25 mouse cellular contexts compared by ENCODE assay signal in genomic region chr2:148085529-148085928, GRCm38 (mm10). TPM values are rescaled to one million over a fixed set of nuclear protein-coding genes. Genes with fewer than 3 reads are reported as not detected.
DNase-seq lines count a peak whose midpoint lies in the region; ATAC-seq and TF ChIP-seq lines count a peak whose summit lies in the region.
"Had no signal": no experiment of that assay in that cellular context is flagged by ENCODE, and none has a peak within 500 bp of the region (broad histone marks: within the 10 kb centered on the region; RNA-seq: fewer than 3 reads in every experiment).

No protein-coding gene starts in this region.

- peak; percentile 67 for ATAC-seq in forebrain, embryonic 13.5 days
- no peak for ATAC-seq in forebrain, embryonic 11.5 days (replicated peaks; ENCODE audit: low FRiP score)
- 0 out of 2 replicates have a peak, but pooled peaks have one; percentile 21 for ATAC-seq in neural tube, embryonic 15.5 days (ENCODE audit: low FRiP score)
- ATAC-seq in kidney, embryonic 15.5 days (replicated peaks; ENCODE audit: low FRiP score): no peak
- ATAC-seq in frontal cortex, adult (ENCODE audit: low TSS enrichment): no peak
- ATAC-seq: activated CD4-positive, CD25-positive, alpha-beta regulatory T cell, adult 4 months; inflammation-experienced regulatory T-cells, adult 6 months had no signal

- TF ChIP-seq CTCF in layer of hippocampus, adult 2 months (conservative IDR thresholded peaks at IDR 0.05): no peak

- H3K36me3 ChIP-seq in forebrain, embryonic 13.5 days (ENCODE audit: poor library complexity, severe bottlenecking): no peaks in the 10 kb centered on the region
- H3K36me3 ChIP-seq in forebrain, embryonic 11.5 days (ENCODE audit: control insufficient read depth, insufficient read depth, low read length): no peaks in the 10 kb centered on the region
- H3K36me3 ChIP-seq in neural tube, embryonic 15.5 days: no peaks in the 10 kb centered on the region
- no peaks in the 10 kb centered on the region for H3K36me3 ChIP-seq in kidney, embryonic 15.5 days
- H3K36me3 ChIP-seq: G1E had no signal

- H3K4me1 ChIP-seq in forebrain, embryonic 13.5 days: no peaks in the 10 kb centered on the region
- H3K4me1 ChIP-seq in forebrain, embryonic 11.5 days (replicated peaks; ENCODE audit: control insufficient read depth, insufficient read depth, low read length): no peaks in the 10 kb centered on the region
- H3K4me1 ChIP-seq in neural tube, embryonic 15.5 days: no peaks in the 10 kb centered on the region
- no peaks in the 10 kb centered on the region for H3K4me1 ChIP-seq in kidney, embryonic 15.5 days

- H3K9ac ChIP-seq in forebrain, embryonic 13.5 days: no peak overlapping the region
- H3K9ac ChIP-seq in forebrain, embryonic 11.5 days (ENCODE audit: low read length): no peak overlapping the region
- H3K9ac ChIP-seq in neural tube, embryonic 15.5 days (replicated peaks): no peak overlapping the region
- no peak overlapping the region for H3K9ac ChIP-seq in kidney, embryonic 15.5 days
- H3K9ac ChIP-seq: lung, embryonic 14.5 days had no signal

- H3K4me3 ChIP-seq in forebrain, embryonic 13.5 days: no peak overlapping the region
- no peak overlapping the region for H3K4me3 ChIP-seq in forebrain, embryonic 11.5 days (ENCODE audit: low read depth, low read length)
- H3K4me3 ChIP-seq in layer of hippocampus, adult 2 months: no peak overlapping the region
- no peak overlapping the region for H3K4me3 ChIP-seq in neural tube, embryonic 15.5 days (replicated peaks)
- no peak overlapping the region for H3K4me3 ChIP-seq in kidney, embryonic 15.5 days (replicated peaks)
- H3K4me3 ChIP-seq: gastrocnemius, adult 2 months had no signal

- H3K27me3 ChIP-seq in forebrain, embryonic 13.5 days: no peaks in the 10 kb centered on the region
- H3K27me3 ChIP-seq in forebrain, embryonic 11.5 days (ENCODE audit: control insufficient read depth, insufficient read depth, low read length): no peaks in the 10 kb centered on the region
- no peaks in the 10 kb centered on the region for H3K27me3 ChIP-seq in neural tube, embryonic 15.5 days (replicated peaks)
- H3K27me3 ChIP-seq in kidney, embryonic 15.5 days: peaks cover 7% of the 10 kb centered on the region; the same call in 1 of the 2 replicates

- no peak overlapping the region for H3K4me2 ChIP-seq in forebrain, embryonic 13.5 days
- no peak overlapping the region for H3K4me2 ChIP-seq in forebrain, embryonic 11.5 days (ENCODE audit: low read depth, low read length, severe bottlenecking)
- no peak overlapping the region for H3K4me2 ChIP-seq in neural tube, embryonic 15.5 days
- no peak overlapping the region for H3K4me2 ChIP-seq in kidney, embryonic 15.5 days
- H3K4me2 ChIP-seq: heart, embryonic 11.5 days; lung, embryonic 14.5 days had no signal

- no peak for DNase-seq in forebrain, embryonic 11.5 days (ENCODE audit: low spot score)
- DNase-seq in layer of hippocampus, adult 9-11 months: peak; percentile 5
- no peak for DNase-seq in layer of hippocampus, adult 2 months (ENCODE audit: low spot score in 2 of 2)
- no peak for DNase-seq in neural tube, embryonic 10.5 days (ENCODE audit: extremely low spot score, low spot score)
- DNase-seq: adrenal gland, postnatal 10 days; gastrocnemius, adult 2 months; heart, postnatal 14 days; kidney, adult 8-10 months; kidney, postnatal 36 days; liver; lung, embryonic 14.5 days; lung, postnatal 36 days; right cerebral cortex, postnatal 4 days; thymus, adult 2 months had no signal

- H3K9me3 ChIP-seq in forebrain, embryonic 13.5 days (replicated peaks): no peaks in the 10 kb centered on the region
- no peaks in the 10 kb centered on the region for H3K9me3 ChIP-seq in forebrain, embryonic 11.5 days (ENCODE audit: control insufficient read depth, low read length)
- no peaks in the 10 kb centered on the region for H3K9me3 ChIP-seq in neural tube, embryonic 15.5 days (replicated peaks)
- no peaks in the 10 kb centered on the region for H3K9me3 ChIP-seq in kidney, embryonic 15.5 days (replicated peaks)

- H3K27ac ChIP-seq in forebrain, embryonic 13.5 days: no peak overlapping the region
- no peak overlapping the region for H3K27ac ChIP-seq in forebrain, embryonic 11.5 days (ENCODE audit: low read depth, low read length)
- H3K27ac ChIP-seq in layer of hippocampus, adult 2 months: no peak overlapping the region
- no peak overlapping the region for H3K27ac ChIP-seq in neural tube, embryonic 15.5 days (replicated peaks)
- no peak overlapping the region for H3K27ac ChIP-seq in kidney, embryonic 15.5 days
- H3K27ac ChIP-seq: gastrocnemius, adult 2 months had no signal

- whole genome bisulfite sequencing in forebrain, embryonic 13.5 days: 80% methylated on average over 5 of the region's 5 CpGs
- WGBS in forebrain, embryonic 11.5 days: 84% methylated on average over 5 of the region's 5 CpGs
- WGBS in neural tube, embryonic 15.5 days: 76% methylated on average over 5 of the region's 5 CpGs
- WGBS in kidney, embryonic 15.5 days: 74% methylated on average over 5 of the region's 5 CpGs

RNA-seq across cellular contexts. Expression of gene Foxa2, which starts 38.8 kb away (rescaled TPM):
- 0.13 and 0.19 TPM in 2 replicates for polyA plus RNA-seq in forebrain, embryonic 13.5 days (2015; fragmentation: Nextera tagmentation; extraction: Ambion mirVana)
- polyA plus RNA-seq in forebrain, embryonic 11.5 days (2014; fragmentation: Nextera tagmentation; extraction: Ambion mirVana): 0.15 and 0.69 TPM in 2 replicates
- total RNA-seq in layer of hippocampus, adult 2 months (2021): not detected
- 1.3 and 2.2 TPM in 2 replicates for polyA plus RNA-seq in neural tube, embryonic 15.5 days (2015; fragmentation: Nextera tagmentation; extraction: Ambion mirVana)
- 0.17 and 0.58 TPM in 2 replicates for polyA plus RNA-seq in kidney, embryonic 15.5 days (2015; fragmentation: Nextera tagmentation; extraction: Ambion mirVana)
- total RNA-seq: gastrocnemius, adult 2 months; granulocyte monocyte progenitor cell, adult 5-6 weeks; heart, postnatal 14 days; left cerebral cortex, postnatal 25 days; megakaryocyte-erythroid progenitor cell, adult 5-6 weeks had no signal
- polyA plus RNA-seq: activated CD4-positive, CD25-positive, alpha-beta regulatory T cell, adult 4 months; G1E; inflammation-experienced regulatory T-cells, adult 6 months had no signal

Comparison
In these comparisons a context has a peak if more than half of its experiments do, and no peak if none do; other contexts are left out.
1. ATAC-seq: peak in forebrain, embryonic 13.5 days (single experiment) and neural tube, embryonic 15.5 days (single experiment); none in forebrain, embryonic 11.5 days (single experiment), kidney, embryonic 15.5 days (single experiment) and frontal cortex, adult (single experiment).